Mouse (Mus musculus) heart, adult 11 months (tissue): ENCODE data around the gene Id1.

ENCODE experiments used
- DNase-seq: peaks from one replicate; pipeline ENCODE4 v3.0.0; 2022

Id1 gene

GRCm38 (mm10) chr2:152785446-152786350 is 49.6 kb downstream of the Id1 start:
- peak; percentile 100 for DNase-seq
